Mouse (Mus musculus) forebrain, embryonic 15.5 days (tissue): ENCODE measurements at regions not wholly inside any gene's neighbourhood (a gene's known extent, or its start where the extent isn't known, plus 50 kb on each side); places are given as distances from the start of the nearest gene placed in this dataset.

ENCODE experiments used
- ATAC-seq: fragments of 200-750 bp; cut with Nextera tagmentation; replicated peaks from 2 replicates; pipeline ENCODE4 v1.8.0; 2017; ENCODE audit warnings: mild to moderate bottlenecking, moderate TSS enrichment, moderate library complexity
- H3K27ac ChIP-seq: fragments of 300-500 bp; sonication (generic); replicated peaks from 2 replicates; pipeline ENCODE4 v1.5.1; 2015; ENCODE audit warnings: mild to moderate bottlenecking, inconsistent platforms
- H3K27me3 ChIP-seq: fragments of 300-500 bp; sonication (generic); 2 replicates; pipeline ENCODE4 v1.6.1; 2015; ENCODE audit warnings: inconsistent platforms
- H3K36me3 ChIP-seq: fragments of 300-500 bp; sonication (generic); 2 replicates; pipeline ENCODE4 v1.6.1; 2015; ENCODE audit warnings: mild to moderate bottlenecking, inconsistent platforms
- H3K4me1 ChIP-seq: fragments of 300-500 bp; sonication (generic); 2 replicates; pipeline ENCODE4 v1.6.1; 2015; ENCODE audit warnings: inconsistent platforms
- H3K4me2 ChIP-seq: fragments of 300-500 bp; sonication (generic); replicated peaks from 2 replicates; pipeline ENCODE4 v1.6.1; 2015; ENCODE audit warnings: mild to moderate bottlenecking, inconsistent platforms
- H3K4me3 ChIP-seq: fragments of 300-500 bp; sonication (generic); 2 replicates; pipeline ENCODE4 v1.5.1; 2015; ENCODE audit warnings: mild to moderate bottlenecking, inconsistent platforms
- H3K9ac ChIP-seq: fragments of 300-500 bp; sonication (generic); replicated peaks from 2 replicates; pipeline ENCODE4 v1.6.1; 2015; ENCODE audit warnings: mild to moderate bottlenecking, inconsistent platforms
- H3K9me3 ChIP-seq: fragments of 300-500 bp; sonication (generic); 2 replicates; pipeline ENCODE4 v1.6.1; 2016; ENCODE audit warnings: inconsistent platforms
- WGBS: fragments of 180-500 bp; shearing (Covaris S2); methylation state at CpG from one replicate; pipeline ENCODE4 v1.1.7; 2015; ENCODE audit warnings: mixed read lengths; 5-methylcytosine and 5-hydroxymethylcytosine counted together

DNA sequence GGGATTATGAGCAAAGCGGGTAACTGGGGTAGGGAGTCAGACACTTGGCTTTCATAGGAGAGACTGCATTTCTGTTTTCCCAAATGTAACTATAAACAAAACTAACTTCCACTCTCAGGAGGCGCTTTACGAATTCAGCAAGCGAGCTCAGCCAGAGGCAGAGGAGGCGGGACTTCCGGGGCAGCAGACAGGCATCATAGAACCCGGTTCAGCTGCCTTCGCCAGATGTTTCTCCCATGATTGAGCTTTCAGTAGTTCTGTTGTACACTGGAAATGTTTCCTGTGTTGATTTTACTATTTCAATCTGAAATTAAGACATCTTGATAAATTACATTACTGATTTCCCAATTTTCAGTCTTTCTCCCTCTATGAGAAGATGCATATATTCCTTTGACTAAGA, 92.9 kb downstream of the Zfp365 start:
- no peak overlapping the region for H3K4me3 ChIP-seq
- ATAC-seq, result no peak
- no peaks in the 10 kb centered on the region for H3K4me1 ChIP-seq
- no peaks in the 10 kb centered on the region for H3K27me3 ChIP-seq
- no peak overlapping the region for H3K27ac ChIP-seq
- H3K9me3 ChIP-seq, result no peaks in the 10 kb centered on the region
- no peaks in the 10 kb centered on the region for H3K36me3 ChIP-seq
- no peak overlapping the region for H3K9ac ChIP-seq
- no peak overlapping the region for H3K4me2 ChIP-seq
- WGBS, result 83% methylated on average over 8 of the region's 8 CpGs

DNA sequence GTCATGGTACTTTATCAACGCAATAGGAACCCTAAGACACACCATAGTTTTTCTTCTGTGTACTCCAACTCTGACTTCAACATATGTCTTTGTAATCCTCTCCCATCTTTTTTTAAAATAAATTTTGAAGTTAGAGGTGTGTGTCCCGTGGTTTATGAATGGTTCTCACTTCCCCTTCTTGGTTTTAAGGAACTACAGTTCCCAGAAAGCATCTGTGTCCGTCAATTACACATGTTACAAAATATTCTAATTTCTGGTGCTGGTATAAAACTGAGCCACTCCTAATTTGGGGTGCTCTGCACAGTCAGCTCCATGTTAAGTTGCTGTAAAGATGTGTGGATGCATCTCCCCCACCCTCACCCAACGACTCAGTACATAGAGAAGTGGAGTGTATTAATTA, 98.6 kb downstream of the Zfp365 start:
- H3K36me3 ChIP-seq, result no peaks in the 10 kb centered on the region
- no peak overlapping the region for H3K4me3 ChIP-seq
- ATAC-seq, result no peak
- no peaks in the 10 kb centered on the region for H3K27me3 ChIP-seq
- 84% methylated on average over 4 of the region's 4 CpGs for WGBS
- H3K4me1 ChIP-seq, result no peaks in the 10 kb centered on the region
- H3K9me3 ChIP-seq, result no peaks in the 10 kb centered on the region
- no peak overlapping the region for H3K27ac ChIP-seq
- no peak overlapping the region for H3K4me2 ChIP-seq
- no peak overlapping the region for H3K9ac ChIP-seq

DNA sequence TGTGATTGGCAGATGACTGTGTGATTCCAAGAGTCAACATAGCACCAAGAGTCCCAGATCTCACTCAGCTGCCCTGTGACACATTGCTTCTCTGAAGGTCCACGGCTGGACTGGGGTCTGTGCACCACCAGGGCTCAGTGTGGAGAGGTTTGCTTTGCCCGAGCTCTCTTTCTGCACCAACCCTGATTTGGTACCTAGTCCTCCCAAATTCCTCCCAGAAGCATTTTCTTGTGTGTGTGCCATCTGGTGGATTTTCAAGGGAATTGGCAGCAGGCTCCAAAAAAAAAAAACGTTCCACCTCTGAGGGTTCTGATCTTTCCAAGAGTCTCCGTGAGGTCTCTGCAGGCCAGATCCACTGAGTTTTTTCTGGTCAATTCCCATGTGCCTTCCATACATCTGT, 107.3 kb downstream of the Zfp365 start:
- no peak overlapping the region for H3K4me3 ChIP-seq
- H3K4me2 ChIP-seq, result no peak overlapping the region
- no peak overlapping the region for H3K27ac ChIP-seq
- 39% methylated on average over 4 of the region's 4 CpGs for WGBS
- no peak overlapping the region for H3K9ac ChIP-seq
- H3K36me3 ChIP-seq, result no peaks in the 10 kb centered on the region
- no peak; the same call in 1 of the 2 replicates for ATAC-seq
- no peaks in the 10 kb centered on the region for H3K4me1 ChIP-seq
- H3K9me3 ChIP-seq, result no peaks in the 10 kb centered on the region
- H3K27me3 ChIP-seq, result no peaks in the 10 kb centered on the region

DNA sequence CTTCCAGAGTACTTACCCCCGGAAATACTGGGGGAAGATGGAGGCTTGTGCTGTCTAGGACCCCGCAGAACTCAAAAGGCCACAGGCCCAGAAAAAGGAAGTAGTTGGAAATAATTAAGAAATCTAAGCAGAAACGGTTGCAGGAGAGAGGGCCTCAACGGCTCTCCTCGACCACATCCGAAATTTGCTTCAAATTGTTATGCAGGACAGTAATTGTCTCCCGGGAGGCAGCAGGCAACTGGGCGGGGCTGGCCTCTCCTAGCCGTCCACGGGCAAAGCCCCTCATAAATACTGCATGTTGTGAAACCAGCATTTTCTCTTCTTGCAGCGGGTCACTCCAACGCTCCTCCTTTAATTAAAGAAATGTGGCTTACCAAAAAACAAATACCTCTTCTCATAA, 107.8 kb downstream of the Zfp365 start:
- Histone ChIP-seq H3K4me1 (no peaks in the 10 kb centered on the region), H3K27me3 (no peaks in the 10 kb centered on the region), H3K9me3 (no peaks in the 10 kb centered on the region), H3K4me2 (no peak overlapping the region), H3K36me3 (no peaks in the 10 kb centered on the region), H3K9ac (no peak overlapping the region), H3K4me3 (no peak overlapping the region), H3K27ac (no peak overlapping the region)
- ATAC-seq, result no peak
- 62% methylated on average over 12 of the region's 12 CpGs for WGBS

DNA sequence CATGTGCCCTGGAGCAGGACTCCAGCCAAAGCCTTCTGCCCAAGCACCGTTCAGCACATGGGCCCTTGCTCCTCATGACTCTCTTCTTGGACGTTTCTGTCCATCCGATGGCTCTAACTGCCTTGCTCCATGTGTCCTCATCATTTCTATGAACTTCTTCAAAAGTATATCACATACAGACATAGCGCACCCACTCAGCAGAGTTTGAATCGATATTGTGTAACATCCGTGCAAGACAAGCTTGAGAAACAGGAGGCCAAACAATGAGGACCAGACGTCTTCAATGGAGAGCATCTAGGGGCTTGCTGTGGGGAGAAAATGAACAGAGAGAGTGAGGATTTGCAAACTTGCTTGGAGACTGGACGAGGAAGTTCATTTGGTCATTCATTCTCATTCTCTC, 110.3 kb downstream of the Zfp365 start:
- WGBS, result 91% methylated on average over 8 of the region's 8 CpGs

DNA sequence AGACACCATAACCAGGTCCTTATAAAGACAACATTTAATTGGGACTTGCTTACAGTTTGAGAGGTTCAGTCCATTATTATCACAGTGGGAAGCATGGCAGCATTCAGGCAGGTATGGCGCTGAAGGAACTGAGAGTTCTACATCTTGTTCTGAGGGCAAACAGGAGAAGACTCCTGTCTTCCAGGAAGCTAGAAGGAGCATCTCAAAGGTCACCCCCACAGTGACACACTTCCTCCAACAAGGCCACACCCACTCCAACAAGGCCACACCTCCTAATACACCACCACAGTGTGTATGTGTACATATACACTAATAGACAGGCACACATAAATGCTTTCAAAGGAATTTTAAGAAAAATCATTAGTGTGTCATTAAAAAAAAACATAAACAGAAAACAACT, 110.8 kb downstream of the Zfp365 start:
- no peaks in the 10 kb centered on the region for H3K36me3 ChIP-seq
- no peaks in the 10 kb centered on the region for H3K4me1 ChIP-seq
- no peak overlapping the region for H3K4me2 ChIP-seq
- H3K27ac ChIP-seq, result no peak overlapping the region
- H3K27me3 ChIP-seq, result no peaks in the 10 kb centered on the region
- no peak for ATAC-seq
- H3K9ac ChIP-seq, result no peak overlapping the region
- H3K4me3 ChIP-seq, result no peak overlapping the region
- H3K9me3 ChIP-seq, result no peaks in the 10 kb centered on the region
- 88% methylated on average over 1 of the region's 1 CpGs for WGBS

More for the DNA sequence above, 110.3 kb downstream of the Zfp365 start:
- no peaks in the 10 kb centered on the region for H3K9me3 ChIP-seq
- no peak overlapping the region for H3K4me3 ChIP-seq
- H3K27ac ChIP-seq, result no peak overlapping the region
- no peak overlapping the region for H3K9ac ChIP-seq
- no peaks in the 10 kb centered on the region for H3K4me1 ChIP-seq
- H3K27me3 ChIP-seq, result no peaks in the 10 kb centered on the region
- ATAC-seq, result no peak
- H3K4me2 ChIP-seq, result no peak overlapping the region
- no peaks in the 10 kb centered on the region for H3K36me3 ChIP-seq

DNA sequence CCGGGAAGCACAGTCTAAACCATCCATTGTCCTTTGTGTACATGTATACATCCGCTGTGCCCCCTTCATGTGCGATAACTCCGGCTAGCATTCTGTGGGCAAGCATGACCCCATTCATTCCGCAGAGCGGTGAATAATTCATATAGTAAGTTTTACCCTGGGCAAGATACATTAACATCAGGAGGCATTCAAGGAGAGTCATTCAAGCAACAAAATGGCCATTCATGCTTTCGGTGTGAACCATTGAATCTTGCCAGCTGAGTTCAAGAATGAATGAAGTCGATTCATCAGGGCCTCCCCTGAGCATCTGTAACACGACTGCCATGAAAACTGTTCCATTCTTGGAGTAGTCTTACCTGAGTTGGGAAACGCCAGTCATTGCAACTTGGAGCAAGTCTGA, 113.5 kb downstream of the Zfp365 start:
- 29% methylated on average over 10 of the region's 10 CpGs for WGBS
- H3K4me1 ChIP-seq, result no peaks in the 10 kb centered on the region
- H3K9ac ChIP-seq, result no peak overlapping the region
- no peaks in the 10 kb centered on the region for H3K36me3 ChIP-seq
- no peak overlapping the region for H3K27ac ChIP-seq
- H3K4me2 ChIP-seq, result no peak overlapping the region
- ATAC-seq, result no peak
- no peak overlapping the region for H3K4me3 ChIP-seq
- no peaks in the 10 kb centered on the region for H3K27me3 ChIP-seq
- no peaks in the 10 kb centered on the region for H3K9me3 ChIP-seq

DNA sequence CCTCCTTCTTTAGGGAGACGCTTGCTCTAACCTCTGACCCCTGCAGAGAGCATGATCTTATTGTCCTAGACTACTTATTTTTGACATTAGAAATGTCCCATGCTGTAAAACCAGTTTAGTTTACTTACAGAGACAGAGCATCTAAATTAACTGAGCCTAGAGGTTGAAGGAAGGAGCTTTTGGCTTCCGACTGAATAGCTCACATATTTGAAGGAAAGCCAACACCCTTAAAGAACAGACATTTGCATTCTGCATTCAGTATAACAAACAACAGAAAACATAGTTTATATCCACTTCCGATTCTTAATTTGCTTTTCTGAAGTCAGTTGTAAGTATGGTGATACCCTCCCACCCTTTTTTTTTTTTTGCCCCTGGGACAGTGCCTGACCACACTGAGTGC, 119.3 kb downstream of the Zfp365 start:
- Histone ChIP-seq H3K4me1 (no peaks in the 10 kb centered on the region), H3K9ac (no peak overlapping the region)

DNA sequence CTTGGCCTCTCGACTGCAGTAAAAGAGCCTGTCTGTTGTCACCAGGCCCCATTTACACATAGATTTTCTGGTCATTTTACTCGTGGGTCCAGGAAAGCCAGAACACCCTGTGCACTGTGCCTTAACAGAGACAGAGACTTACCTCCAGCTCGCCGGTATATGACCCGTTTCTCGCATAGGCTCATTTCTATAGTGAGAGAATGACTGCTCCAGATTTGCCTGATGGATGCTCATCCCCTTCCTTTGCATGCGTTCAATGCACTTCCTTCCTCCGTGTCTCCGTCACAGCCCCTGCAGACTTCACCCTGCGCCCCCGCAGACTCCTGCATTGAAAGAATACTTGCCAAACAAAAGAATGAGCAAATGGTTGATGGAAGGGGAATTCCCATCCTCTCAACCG, 122.8 kb downstream of the Zfp365 start:
- no peak for ATAC-seq
- no peak overlapping the region for H3K4me2 ChIP-seq
- no peaks in the 10 kb centered on the region for H3K9me3 ChIP-seq
- H3K27ac ChIP-seq, result no peak overlapping the region
- H3K9ac ChIP-seq, result no peak overlapping the region
- no peak overlapping the region for H3K4me3 ChIP-seq
- H3K4me1 ChIP-seq, result no peaks in the 10 kb centered on the region
- H3K27me3 ChIP-seq, result no peaks in the 10 kb centered on the region
- no peaks in the 10 kb centered on the region for H3K36me3 ChIP-seq
- WGBS, result 85% methylated on average over 12 of the region's 12 CpGs

More for the DNA sequence above, 119.3 kb downstream of the Zfp365 start:
- H3K27ac ChIP-seq, result no peak overlapping the region
- no peaks in the 10 kb centered on the region for H3K9me3 ChIP-seq
- no peaks in the 10 kb centered on the region for H3K27me3 ChIP-seq
- no peaks in the 10 kb centered on the region for H3K36me3 ChIP-seq
- WGBS, result 67% methylated on average over 3 of the region's 3 CpGs
- no peak overlapping the region for H3K4me3 ChIP-seq
- no peak for ATAC-seq
- no peak overlapping the region for H3K4me2 ChIP-seq

DNA sequence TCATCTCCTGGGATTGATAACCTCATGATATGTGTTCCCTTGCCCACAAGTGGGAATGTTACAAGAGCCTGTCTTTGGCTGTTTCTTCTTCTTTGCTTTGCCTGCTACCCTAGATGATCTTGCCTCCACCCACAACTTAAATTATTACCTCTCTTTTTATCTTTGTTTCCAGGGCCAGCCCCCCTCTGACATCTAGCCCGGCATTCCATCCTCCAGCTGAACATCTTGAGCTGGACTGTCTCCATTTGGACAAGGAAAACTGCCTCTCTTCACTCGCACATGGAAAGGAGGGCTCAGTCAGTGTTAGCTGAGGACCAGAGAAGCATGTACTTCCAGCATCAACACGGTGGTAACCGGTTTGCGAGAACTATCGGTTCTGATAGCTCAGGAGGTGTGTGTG, 124.3 kb downstream of the Zfp365 start:
- Histone ChIP-seq H3K9me3 (no peaks in the 10 kb centered on the region), H3K4me3 (no peak overlapping the region), H3K9ac (no peak overlapping the region), H3K4me2 (no peak overlapping the region), H3K36me3 (no peaks in the 10 kb centered on the region), H3K27me3 (no peaks in the 10 kb centered on the region), H3K27ac (no peak overlapping the region), H3K4me1 (no peaks in the 10 kb centered on the region)
- no peak for ATAC-seq
- 86% methylated on average over 6 of the region's 6 CpGs for WGBS

DNA sequence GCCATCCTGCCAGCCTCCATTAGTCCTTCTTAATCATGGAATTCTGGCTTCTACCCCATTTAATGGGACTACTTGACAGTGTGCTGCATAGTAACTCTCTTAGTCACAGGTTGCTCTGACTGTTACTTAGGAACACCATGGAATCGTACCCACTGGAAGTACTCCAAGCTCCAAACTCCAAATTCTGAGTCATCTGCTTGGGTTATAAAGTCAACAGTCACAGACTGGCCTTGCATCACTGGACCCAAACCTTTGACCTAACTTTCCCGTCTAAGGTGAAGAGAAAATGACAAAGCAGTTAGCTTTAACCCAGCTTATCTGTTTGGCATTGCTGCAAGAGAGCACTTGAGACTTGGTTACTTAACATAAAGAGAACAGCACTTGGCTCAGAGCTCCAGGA, 126.9 kb downstream of the Zfp365 start:
- no peaks in the 10 kb centered on the region for H3K9me3 ChIP-seq
- no peak for ATAC-seq
- H3K9ac ChIP-seq, result no peak overlapping the region
- H3K4me3 ChIP-seq, result no peak overlapping the region
- no peak overlapping the region for H3K4me2 ChIP-seq
- H3K27ac ChIP-seq, result no peak overlapping the region
- no peaks in the 10 kb centered on the region for H3K4me1 ChIP-seq
- 79% methylated on average over 2 of the region's 2 CpGs for WGBS
- no peaks in the 10 kb centered on the region for H3K36me3 ChIP-seq
- no peaks in the 10 kb centered on the region for H3K27me3 ChIP-seq

DNA sequence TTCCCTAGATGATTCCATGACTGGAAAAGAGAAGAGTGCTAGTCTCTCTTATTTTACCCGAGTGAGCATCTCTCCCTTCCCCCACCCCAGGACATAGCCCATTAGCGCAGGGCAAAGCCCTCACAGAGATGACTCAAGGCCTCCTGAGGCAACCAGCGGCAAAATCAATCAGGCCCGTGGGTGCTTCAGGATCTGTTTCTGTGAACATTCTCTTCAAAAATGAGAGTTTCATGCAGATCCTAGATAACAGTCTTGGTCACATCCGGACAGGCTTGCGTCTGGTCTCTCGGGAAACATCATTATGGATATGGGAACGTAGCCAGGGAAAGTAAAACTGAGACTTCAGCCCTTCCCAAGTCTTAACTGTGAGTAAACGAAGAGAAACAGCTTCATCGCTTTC, 134.1 kb downstream of the Zfp365 start:
- Histone ChIP-seq H3K36me3 (no peaks in the 10 kb centered on the region), H3K4me1 (no peaks in the 10 kb centered on the region), H3K4me3 (no peak overlapping the region), H3K27me3 (no peaks in the 10 kb centered on the region), H3K9ac (no peak overlapping the region), H3K9me3 (no peaks in the 10 kb centered on the region), H3K27ac (no peak overlapping the region), H3K4me2 (no peak overlapping the region)
- 87% methylated on average over 10 of the region's 10 CpGs for WGBS
- no peak for ATAC-seq

DNA sequence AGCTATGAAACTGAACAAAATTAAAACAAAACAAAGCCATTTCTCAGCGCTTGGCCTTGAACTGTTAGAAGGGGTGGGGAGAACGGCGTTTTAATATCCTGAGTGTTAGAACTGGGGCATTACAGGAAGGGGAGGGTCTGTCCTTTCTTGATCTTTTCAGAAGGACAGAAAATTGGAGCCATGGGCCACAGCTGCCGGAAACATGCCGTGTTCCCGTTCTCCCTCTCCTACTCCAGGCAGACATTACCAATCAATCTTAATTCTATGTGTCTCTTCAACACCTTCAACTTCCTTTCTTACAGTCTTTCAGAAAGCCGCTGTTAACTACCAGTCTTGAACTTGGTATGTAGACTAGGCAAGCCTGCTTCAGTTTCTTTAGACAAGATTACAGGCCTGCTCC, 134.7 kb downstream of the Zfp365 start:
- Histone ChIP-seq H3K27ac (no peak overlapping the region), H3K4me3 (no peak overlapping the region), H3K36me3 (no peaks in the 10 kb centered on the region), H3K4me1 (no peaks in the 10 kb centered on the region), H3K4me2 (no peak overlapping the region), H3K9ac (no peak overlapping the region), H3K9me3 (no peaks in the 10 kb centered on the region), H3K27me3 (no peaks in the 10 kb centered on the region)
- ATAC-seq, result no peak
- WGBS, result 98% methylated on average over 7 of the region's 7 CpGs
